Mouse (Mus musculus): ENCODE results near the gene Pik3cd. TPM values are rescaled to one million over a fixed set of nuclear protein-coding genes. Genes with fewer than 3 reads are reported as not detected.

Gene Pik3cd
- polyA plus RNA-seq, 1 experiment: 1.4 TPM

- Histone ChIP-seq H3K4me3 (no peak overlapping the region), H3K4me2 (ENCODE audit: low read depth) (no peak overlapping the region), H3K36me3 (ENCODE audit: control insufficient read depth, insufficient read depth) (peaks cover 5% of the 10 kb centered on the region), H3ac (ENCODE audit: control insufficient read depth, insufficient read length) (no peak overlapping the region), H3K27me3 (ENCODE audit: control insufficient read depth, insufficient read depth, insufficient read length) (no peaks in the 10 kb centered on the region), H3K79me2 (ENCODE audit: control insufficient read depth, insufficient read depth) (no peaks in the 10 kb centered on the region)
- TF ChIP-seq CEBPB (IDR thresholded peaks at IDR 0.05; ENCODE audit: insufficient read depth, poor library complexity, severe bottlenecking): no peak
Measured at GRCm38 (mm10) chr4:149611376-149612044, 90.9 kb downstream of the Pik3cd start.

- no peak overlapping the region for H3K4me3 ChIP-seq
- TF ChIP-seq REST (IDR thresholded peaks at IDR 0.05; ENCODE audit: insufficient read depth, insufficient read length) (no peak), MYOD1 (IDR thresholded peaks at IDR 0.05; ENCODE audit: control insufficient read depth in 1 of 3, insufficient read length in 2 of 3, low read depth in 2 of 3) (no peak), MAX (IDR thresholded peaks at IDR 0.05; ENCODE audit: low read depth) (no peak), POLR2A (IDR thresholded peaks at IDR 0.05; ENCODE audit: insufficient read length, low read depth) (no peak), E2F4 (IDR thresholded peaks at IDR 0.05; ENCODE audit: insufficient read depth) (no peak), TCF12 (IDR thresholded peaks at IDR 0.05; ENCODE audit: insufficient read depth, poor library complexity, severe bottlenecking) (no peak), POLR2AphosphoS2 (IDR thresholded peaks at IDR 0.05; ENCODE audit: insufficient read length, low read depth) (no peak), MYOG (IDR thresholded peaks at IDR 0.05; ENCODE audit: control insufficient read depth in 1 of 3, insufficient read depth in 1 of 3, insufficient read length in 2 of 3, low read depth in 2 of 3) (no peak), USF1 (IDR thresholded peaks at IDR 0.05; ENCODE audit: low read depth) (no peak), SRF (IDR thresholded peaks at IDR 0.05; ENCODE audit: control insufficient read depth, insufficient read length, low read depth) (no peak), CEBPB (IDR thresholded peaks at IDR 0.05; ENCODE audit: insufficient read depth, poor library complexity, severe bottlenecking) (no peak)
Measured at GRCm38 (mm10) chr4:149609256-149610025, 92.9 kb downstream of the Pik3cd start.

GRCm38 (mm10) chr4:149608309-149608638 is 94.1 kb downstream of the Pik3cd start:
- Histone ChIP-seq H3K79me2 (ENCODE audit: control insufficient read depth, insufficient read depth) (no peaks in the 10 kb centered on the region), H3K4me2 (ENCODE audit: low read depth) (no peak overlapping the region), H3K27me3 (ENCODE audit: control insufficient read depth, insufficient read depth, insufficient read length) (no peaks in the 10 kb centered on the region), H3K4me3 (no peak overlapping the region), H3ac (ENCODE audit: control insufficient read depth, insufficient read length) (no peak overlapping the region), H3K36me3 (ENCODE audit: control insufficient read depth, insufficient read depth) (no peaks in the 10 kb centered on the region)
- TF ChIP-seq E2F4 (IDR thresholded peaks at IDR 0.05; ENCODE audit: insufficient read depth): no peak
- TF ChIP-seq USF1 (IDR thresholded peaks at IDR 0.05; ENCODE audit: low read depth): no peak
- no peak for TF ChIP-seq SRF (IDR thresholded peaks at IDR 0.05; ENCODE audit: control insufficient read depth, insufficient read length, low read depth)

More at GRCm38 (mm10) chr4:149609256-149610025, 92.9 kb downstream of the Pik3cd start:
- Histone ChIP-seq H3K79me2 (ENCODE audit: control insufficient read depth, insufficient read depth) (no peaks in the 10 kb centered on the region), H3K27me3 (ENCODE audit: control insufficient read depth, insufficient read depth, insufficient read length) (no peaks in the 10 kb centered on the region), H3K36me3 (ENCODE audit: control insufficient read depth, insufficient read depth) (no peaks in the 10 kb centered on the region), H3K4me2 (ENCODE audit: low read depth) (no peak overlapping the region), H3ac (ENCODE audit: control insufficient read depth, insufficient read length) (no peak overlapping the region)

GRCm38 (mm10) chr4:149607591-149608308 is 94.6 kb downstream of the Pik3cd start:
- H3K4me3 ChIP-seq: no peak overlapping the region
- no peak overlapping the region for H3ac ChIP-seq (ENCODE audit: control insufficient read depth, insufficient read length)
- TF ChIP-seq SRF (IDR thresholded peaks at IDR 0.05; ENCODE audit: control insufficient read depth, insufficient read length, low read depth): peak; percentile 17
- TF ChIP-seq MYOD1 (IDR thresholded peaks at IDR 0.05; ENCODE audit: control insufficient read depth in 1 of 3, insufficient read length in 2 of 3, low read depth in 2 of 3): peak in 2 of 3 experiments; percentile 27 to 35
- no peak for TF ChIP-seq TCF12 (IDR thresholded peaks at IDR 0.05; ENCODE audit: insufficient read depth, poor library complexity, severe bottlenecking)
- peak in 2 of 3 experiments; percentile 8 to 74 for TF ChIP-seq MYOG (IDR thresholded peaks at IDR 0.05; ENCODE audit: control insufficient read depth in 1 of 3, insufficient read depth in 1 of 3, insufficient read length in 2 of 3, low read depth in 2 of 3)
- no peak for TF ChIP-seq CEBPB (IDR thresholded peaks at IDR 0.05; ENCODE audit: insufficient read depth, poor library complexity, severe bottlenecking)
- TF ChIP-seq E2F4 (IDR thresholded peaks at IDR 0.05; ENCODE audit: insufficient read depth): no peak
- TF ChIP-seq POLR2AphosphoS2 (IDR thresholded peaks at IDR 0.05; ENCODE audit: insufficient read length, low read depth): no peak
- H3K79me2 ChIP-seq (ENCODE audit: control insufficient read depth, insufficient read depth): no peaks in the 10 kb centered on the region
- H3K27me3 ChIP-seq (ENCODE audit: control insufficient read depth, insufficient read depth, insufficient read length): no peaks in the 10 kb centered on the region
- H3K4me2 ChIP-seq (ENCODE audit: low read depth): no peak overlapping the region
- H3K36me3 ChIP-seq (ENCODE audit: control insufficient read depth, insufficient read depth): no peaks in the 10 kb centered on the region

GRCm38 (mm10) chr4:149606766-149607358 is 95.5 kb downstream of the Pik3cd start:
- H3K36me3 ChIP-seq (ENCODE audit: control insufficient read depth, insufficient read depth): no peaks in the 10 kb centered on the region
- TF ChIP-seq CEBPB (IDR thresholded peaks at IDR 0.05; ENCODE audit: insufficient read depth, poor library complexity, severe bottlenecking) (no peak), SRF (IDR thresholded peaks at IDR 0.05; ENCODE audit: control insufficient read depth, insufficient read length, low read depth) (no peak), MYOD1 (IDR thresholded peaks at IDR 0.05; ENCODE audit: control insufficient read depth in 1 of 3, insufficient read length in 2 of 3, low read depth in 2 of 3) (no peak), USF1 (IDR thresholded peaks at IDR 0.05; ENCODE audit: low read depth) (no peak), E2F4 (IDR thresholded peaks at IDR 0.05; ENCODE audit: insufficient read depth) (no peak), REST (IDR thresholded peaks at IDR 0.05; ENCODE audit: insufficient read depth, insufficient read length) (no peak), MAX (IDR thresholded peaks at IDR 0.05; ENCODE audit: low read depth) (no peak), POLR2AphosphoS2 (IDR thresholded peaks at IDR 0.05; ENCODE audit: insufficient read length, low read depth) (no peak), TCF3 (IDR thresholded peaks at IDR 0.05; ENCODE audit: insufficient read length, low read depth) (no peak), TCF12 (IDR thresholded peaks at IDR 0.05; ENCODE audit: insufficient read depth, poor library complexity, severe bottlenecking) (no peak), POLR2A (IDR thresholded peaks at IDR 0.05; ENCODE audit: insufficient read length, low read depth) (no peak), MYOG (IDR thresholded peaks at IDR 0.05; ENCODE audit: control insufficient read depth in 1 of 3, insufficient read depth in 1 of 3, insufficient read length in 2 of 3, low read depth in 2 of 3) (no peak)
- no peaks in the 10 kb centered on the region for H3K27me3 ChIP-seq (ENCODE audit: control insufficient read depth, insufficient read depth, insufficient read length)
- H3ac ChIP-seq (ENCODE audit: control insufficient read depth, insufficient read length): no peak overlapping the region
- no peaks in the 10 kb centered on the region for H3K79me2 ChIP-seq (ENCODE audit: control insufficient read depth, insufficient read depth)
- H3K4me3 ChIP-seq: no peak overlapping the region
- H3K4me2 ChIP-seq (ENCODE audit: low read depth): no peak overlapping the region
